20 mouse cellular contexts compared by ENCODE assay signal in the genomic region with DNA sequence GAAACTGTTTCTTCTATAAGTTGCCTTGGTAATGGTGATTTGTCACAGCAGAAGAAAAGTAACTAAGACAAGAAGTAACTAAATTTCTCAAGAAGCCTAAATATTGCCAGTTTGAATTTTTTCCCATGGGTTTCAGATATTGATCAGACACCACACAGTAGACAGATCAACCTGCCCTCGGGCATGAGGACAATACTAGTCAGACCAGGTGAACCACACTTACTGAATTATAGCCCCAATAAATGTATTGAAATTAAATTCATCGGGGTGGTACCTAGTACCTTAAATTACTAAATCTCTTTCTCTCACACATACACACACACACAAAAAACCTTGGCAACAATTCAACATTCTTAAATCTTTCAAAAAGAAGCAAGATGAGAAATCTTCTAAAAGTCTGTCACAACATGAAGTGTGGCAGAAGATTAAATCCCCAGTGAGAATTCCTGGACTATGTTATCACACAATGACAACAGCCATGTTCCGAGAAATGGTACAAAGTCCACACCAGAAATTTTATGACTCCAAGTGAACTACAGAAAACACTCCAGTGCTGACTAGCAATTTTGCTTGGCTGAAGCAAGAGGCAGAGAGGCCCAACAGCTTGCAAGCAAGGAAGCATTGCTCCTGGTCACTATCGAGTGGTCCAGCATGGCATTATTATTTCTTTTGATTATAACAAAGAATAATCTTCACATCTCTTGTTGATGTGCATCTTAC.
"Had no signal": no experiment of that assay in that cellular context is flagged by ENCODE, and none has a peak within 500 bp of the region (broad histone marks: within the 10 kb centered on the region; RNA-seq: fewer than 3 reads in every experiment).

No protein-coding gene starts in this region.

- DNase-seq: kidney, postnatal 4 days; layer of hippocampus, postnatal 36 days; liver, embryonic 13.5 days; lung, postnatal 10 days; lung, postnatal 36 days; retina, postnatal 1 day; right cerebral cortex, postnatal 25 days; thymus, adult 18-20 months; thymus, postnatal 36 days had no signal

- H3K4me1 ChIP-seq: lung, embryonic 15.5 days; megakaryocyte, embryonic 14.5 days; midbrain, embryonic 13.5 days; neural tube, embryonic 13.5 days had no signal

- H3K4me3 ChIP-seq: layer of hippocampus, adult 2 months; left cerebral cortex, adult 2 months; liver, embryonic 13.5 days; lung, embryonic 15.5 days; megakaryocyte, embryonic 14.5 days; midbrain, embryonic 10.5 days; midbrain, embryonic 13.5 days; myocyte; neural tube, embryonic 13.5 days had no signal

- H3K9me3 ChIP-seq: liver, embryonic 13.5 days; lung, embryonic 15.5 days; megakaryocyte, embryonic 14.5 days; midbrain, embryonic 10.5 days; midbrain, embryonic 13.5 days; neural tube, embryonic 13.5 days had no signal

- ATAC-seq: hindbrain, embryonic 16.5 days; midbrain, embryonic 13.5 days; midbrain, embryonic 16.5 days had no signal

- H3K9ac ChIP-seq: liver, embryonic 13.5 days; lung, embryonic 15.5 days; midbrain, embryonic 13.5 days; neural tube, embryonic 13.5 days had no signal

- H3K27me3 ChIP-seq: liver, embryonic 13.5 days; lung, embryonic 15.5 days; megakaryocyte, embryonic 14.5 days; midbrain, embryonic 13.5 days; neural tube, embryonic 13.5 days had no signal

- H3K4me2 ChIP-seq: liver, embryonic 13.5 days; lung, embryonic 15.5 days; midbrain, embryonic 13.5 days; neural tube, embryonic 13.5 days had no signal

- H3K27ac ChIP-seq: kidney, postnatal 0 days; layer of hippocampus, adult 2 months; left cerebral cortex, adult 2 months; liver, embryonic 13.5 days; lung, embryonic 15.5 days; midbrain, embryonic 10.5 days; midbrain, embryonic 13.5 days; neural tube, embryonic 13.5 days had no signal

- H3K36me3 ChIP-seq: lung, embryonic 15.5 days; midbrain, embryonic 10.5 days; midbrain, embryonic 13.5 days; neural tube, embryonic 13.5 days had no signal
